Mouse (Mus musculus): ENCODE data around the gene Fbxw4. TPM values are rescaled to one million over a fixed set of nuclear protein-coding genes. Genes with fewer than 3 reads are reported as not detected.

The Fbxw4 gene
- polyA plus RNA-seq, 1 experiment from 2014 or later = 5.9 TPM

- Histone ChIP-seq H3K27me3 (ENCODE audit: insufficient read depth, low read length) (no peaks in the 10 kb centered on the region), H3K4me3 (replicated peaks; ENCODE audit: low read depth, low read length) (no peak overlapping the region), H3K4me1 (replicated peaks; ENCODE audit: insufficient read depth, low read length) (0 out of 2 replicates have a peak, but pooled peaks cover 6% of the 10 kb centered on the region), H3K36me3 (ENCODE audit: insufficient read depth, low read length) (0 out of 2 replicates have a peak, but pooled peaks cover 5% of the 10 kb centered on the region), H3K9me3 (replicated peaks; ENCODE audit: low read length) (no peaks in the 10 kb centered on the region), H3K4me2 (ENCODE audit: low read length) (no peak overlapping the region), H3K9ac (ENCODE audit: low read depth, low read length) (no peak overlapping the region), H3K27ac (no peak overlapping the region)
- no peak for ATAC-seq (replicated peaks; ENCODE audit: low FRiP score, low read depth)
- no peak for DNase-seq (ENCODE audit: low spot score)
- TF ChIP-seq CTCF (IDR thresholded peaks at IDR 0.05; ENCODE audit: low read depth) = no peak
- WGBS = 78% methylated on average over 14 of the region's 14 CpGs
These were observed 40.2 kb downstream of the Fbxw4 start for GRCm38 (mm10) chr19:45619744-45620501.

DNA sequence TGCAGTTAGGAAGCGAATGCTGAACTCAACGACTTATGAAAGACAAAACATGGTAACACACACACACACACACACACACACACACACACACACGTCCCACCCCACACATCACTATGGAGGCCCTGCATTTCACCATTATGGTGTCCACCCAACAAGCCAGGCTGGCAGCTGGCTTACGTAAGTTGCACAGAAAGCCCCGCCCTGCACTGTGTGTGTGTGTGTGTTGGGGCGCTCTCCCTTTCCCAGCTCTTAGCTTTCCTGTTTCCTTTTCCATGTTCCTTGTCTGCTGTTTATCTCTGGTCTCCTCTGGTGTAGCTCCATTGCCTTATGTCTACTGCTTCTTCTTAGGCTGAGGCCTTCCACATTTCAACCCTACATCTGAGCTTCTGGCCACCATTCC is 41.9 kb downstream of the Fbxw4 start:
- no peak for TF ChIP-seq CTCF (IDR thresholded peaks at IDR 0.05; ENCODE audit: low read depth)
- DNase-seq (ENCODE audit: low spot score) = no peak
- Histone ChIP-seq H3K9ac (ENCODE audit: low read depth, low read length) (no peak overlapping the region), H3K4me3 (replicated peaks; ENCODE audit: low read depth, low read length) (no peak overlapping the region), H3K27ac (no peak overlapping the region), H3K4me1 (replicated peaks; ENCODE audit: insufficient read depth, low read length) (0 out of 2 replicates have a peak, but pooled peaks cover 6% of the 10 kb centered on the region), H3K27me3 (ENCODE audit: insufficient read depth, low read length) (no peaks in the 10 kb centered on the region), H3K36me3 (ENCODE audit: insufficient read depth, low read length) (no peaks in the 10 kb centered on the region), H3K9me3 (replicated peaks; ENCODE audit: low read length) (no peaks in the 10 kb centered on the region), H3K4me2 (ENCODE audit: low read length) (no peak overlapping the region)
- 81% methylated on average over 6 of the region's 6 CpGs for WGBS
- no peak for ATAC-seq (replicated peaks; ENCODE audit: low FRiP score, low read depth)

- no peak for DNase-seq (ENCODE audit: low spot score)
- Histone ChIP-seq H3K27ac (no peak overlapping the region), H3K27me3 (ENCODE audit: insufficient read depth, low read length) (no peaks in the 10 kb centered on the region), H3K9ac (ENCODE audit: low read depth, low read length) (no peak overlapping the region), H3K4me1 (replicated peaks; ENCODE audit: insufficient read depth, low read length) (0 out of 2 replicates have a peak, but pooled peaks cover 6% of the 10 kb centered on the region), H3K4me2 (ENCODE audit: low read length) (no peak overlapping the region), H3K9me3 (replicated peaks; ENCODE audit: low read length) (no peaks in the 10 kb centered on the region), H3K36me3 (ENCODE audit: insufficient read depth, low read length) (no peaks in the 10 kb centered on the region), H3K4me3 (replicated peaks; ENCODE audit: low read depth, low read length) (no peak overlapping the region)
- no peak for ATAC-seq (replicated peaks; ENCODE audit: low FRiP score, low read depth)
- WGBS = 37% methylated on average over 7 of the region's 7 CpGs
- TF ChIP-seq CTCF (IDR thresholded peaks at IDR 0.05; ENCODE audit: low read depth) = no peak
These were observed 43.4 kb downstream of the Fbxw4 start for GRCm38 (mm10) chr19:45616735-45617134.

DNA sequence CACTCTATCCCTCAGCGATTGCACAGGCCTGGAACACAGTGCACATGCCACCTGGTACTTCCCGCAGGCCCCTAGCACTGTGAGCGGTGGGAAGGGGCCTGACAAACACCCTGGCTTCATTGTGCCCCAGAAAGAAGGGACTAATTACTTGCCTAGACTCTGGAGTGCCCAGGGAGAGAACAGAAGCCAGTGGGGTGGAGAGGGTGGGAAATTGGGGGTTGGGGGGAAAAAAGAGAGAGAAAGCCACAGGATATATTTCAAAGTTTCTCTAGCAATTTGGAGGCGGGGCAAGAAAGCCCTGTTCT is 43.9 kb downstream of the Fbxw4 start:
- no peak for DNase-seq (ENCODE audit: low spot score)
- H3K4me3 ChIP-seq (replicated peaks; ENCODE audit: low read depth, low read length) = no peak overlapping the region
- ATAC-seq (replicated peaks; ENCODE audit: low FRiP score, low read depth) = no peak; the same call in 1 of the 2 replicates
- no peak overlapping the region for H3K9ac ChIP-seq (ENCODE audit: low read depth, low read length)
- no peaks in the 10 kb centered on the region for H3K27me3 ChIP-seq (ENCODE audit: insufficient read depth, low read length)
- H3K9me3 ChIP-seq (replicated peaks; ENCODE audit: low read length) = no peaks in the 10 kb centered on the region
- H3K4me2 ChIP-seq (ENCODE audit: low read length) = no peak overlapping the region
- 0 out of 2 replicates have a peak, but pooled peaks cover 5% of the 10 kb centered on the region for H3K4me1 ChIP-seq (replicated peaks; ENCODE audit: insufficient read depth, low read length)
- H3K36me3 ChIP-seq (ENCODE audit: insufficient read depth, low read length) = no peaks in the 10 kb centered on the region
- no peak overlapping the region for H3K27ac ChIP-seq
- 57% methylated on average over 4 of the region's 4 CpGs for WGBS
- no peak for TF ChIP-seq CTCF (IDR thresholded peaks at IDR 0.05; ENCODE audit: low read depth)

- Histone ChIP-seq H3K27me3 (ENCODE audit: insufficient read depth, low read length) (no peaks in the 10 kb centered on the region), H3K4me2 (ENCODE audit: low read length) (no peak overlapping the region), H3K9ac (ENCODE audit: low read depth, low read length) (no peak overlapping the region), H3K36me3 (ENCODE audit: insufficient read depth, low read length) (no peaks in the 10 kb centered on the region), H3K4me3 (replicated peaks; ENCODE audit: low read depth, low read length) (no peak overlapping the region), H3K4me1 (replicated peaks; ENCODE audit: insufficient read depth, low read length) (0 out of 2 replicates have a peak, but pooled peaks cover 4% of the 10 kb centered on the region), H3K9me3 (replicated peaks; ENCODE audit: low read length) (no peaks in the 10 kb centered on the region), H3K27ac (no peak overlapping the region)
- DNase-seq (ENCODE audit: low spot score) (peak; percentile 49), ATAC-seq (replicated peaks; ENCODE audit: low FRiP score, low read depth) (0 out of 2 replicates have a peak, but pooled peaks have one; percentile 29)
- 56% methylated on average over 12 of the region's 12 CpGs for WGBS
- TF ChIP-seq CTCF (IDR thresholded peaks at IDR 0.05; ENCODE audit: low read depth) = no peak
These were observed 44.5 kb downstream of the Fbxw4 start for GRCm38 (mm10) chr19:45615415-45616213.

DNA sequence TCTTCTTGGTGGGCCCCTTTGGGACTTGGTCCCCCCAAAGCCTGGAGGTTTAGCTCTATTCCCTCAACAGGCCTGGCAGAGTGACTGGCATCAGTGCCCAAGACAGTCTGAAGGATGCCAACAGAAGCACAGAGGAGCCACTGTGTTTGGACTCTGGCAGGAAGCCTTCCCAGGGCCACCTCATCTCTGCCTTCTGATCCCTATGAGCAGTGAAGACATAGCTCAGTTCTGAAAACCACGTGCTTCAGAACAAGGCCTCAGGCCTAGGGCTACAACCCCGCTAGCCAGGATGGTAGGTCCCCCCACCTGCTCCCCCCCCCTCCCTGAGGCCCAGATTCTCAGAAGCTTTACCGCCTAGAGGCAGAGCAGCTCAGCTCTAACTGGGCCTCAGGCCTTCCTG is 45.2 kb downstream of the Fbxw4 start:
- DNase-seq (ENCODE audit: low spot score) (no peak), ATAC-seq (replicated peaks; ENCODE audit: low FRiP score, low read depth) (no peak)
- no peak overlapping the region for H3K4me2 ChIP-seq (ENCODE audit: low read length)
- H3K27me3 ChIP-seq (ENCODE audit: insufficient read depth, low read length) = no peaks in the 10 kb centered on the region
- no peak overlapping the region for H3K9ac ChIP-seq (ENCODE audit: low read depth, low read length)
- no peaks in the 10 kb centered on the region for H3K36me3 ChIP-seq (ENCODE audit: insufficient read depth, low read length)
- no peak overlapping the region for H3K27ac ChIP-seq
- H3K9me3 ChIP-seq (replicated peaks; ENCODE audit: low read length) = no peaks in the 10 kb centered on the region
- TF ChIP-seq CTCF (IDR thresholded peaks at IDR 0.05; ENCODE audit: low read depth) = no peak
- H3K4me3 ChIP-seq (replicated peaks; ENCODE audit: low read depth, low read length) = no peak overlapping the region
- 56% methylated on average over 3 of the region's 3 CpGs for WGBS
- H3K4me1 ChIP-seq (replicated peaks; ENCODE audit: insufficient read depth, low read length) = 0 out of 2 replicates have a peak, but pooled peaks cover 4% of the 10 kb centered on the region
